Mouse (Mus musculus) MEL (cell line): ENCODE results near the gene Pex14. TPM values are rescaled to one million over a fixed set of nuclear protein-coding genes. Genes with fewer than 3 reads are reported as not detected.

ENCODE experiments used
- DNase-seq: peaks from one replicate; pipeline ENCODE4 v3.0.0; 2011; ENCODE audit warnings: low read depth, low spot score
- H3K27ac ChIP-seq: 2 replicates; pipeline ENCODE4 v1.5.1; 2012; ENCODE audit warnings: low read depth, mild to moderate bottlenecking, control low read depth, low read length, moderate library complexity; ENCODE audit not compliant: control insufficient read depth
- H3K27me3 ChIP-seq, 2 experiments: fragments of 150-350 bp in 1 of 2; sonication (generic) in 1 of 2; 2 replicates each; pipeline ENCODE4 v1.6.1; 2012; ENCODE audit warnings: low read length in 2 of 2, mild to moderate bottlenecking in 2 of 2, improper control_type of control experiment in 1 of 2, moderate library complexity in 1 of 2; ENCODE audit not compliant: insufficient read depth in 2 of 2, control insufficient read depth in 1 of 2
- H3K36me3 ChIP-seq, 2 experiments: 2 replicates each; pipeline ENCODE4 v1.6.1; 2012 to 2014; ENCODE audit warnings: low read length in 2 of 2, improper control_type of control experiment in 1 of 2, inconsistent platforms in 1 of 2, mild to moderate bottlenecking in 1 of 2; ENCODE audit not compliant: insufficient read depth in 2 of 2, control insufficient read depth in 1 of 2
- H3K4me1 ChIP-seq, 2 experiments: fragments of 150-350 bp in 1 of 2; sonication (generic) in 1 of 2; 2 replicates each; pipeline ENCODE4 v1.6.1; 2012; ENCODE audit warnings: low read length in 2 of 2, improper control_type of control experiment in 1 of 2, mild to moderate bottlenecking in 1 of 2; ENCODE audit not compliant: insufficient read depth in 2 of 2, control insufficient read depth in 1 of 2
- H3K4me3 ChIP-seq, 2 experiments: fragments of 150-350 bp in 1 of 2; sonication (generic) in 1 of 2; 2 replicates each; pipeline ENCODE4 v1.5.1; 2012; ENCODE audit warnings: low read depth in 2 of 2, low read length in 2 of 2, mild to moderate bottlenecking in 2 of 2, moderate library complexity in 2 of 2, control low read depth in 1 of 2, improper control_type of control experiment in 1 of 2; ENCODE audit not compliant: control insufficient read depth in 1 of 2, insufficient read depth in 1 of 2
- H3K79me2 ChIP-seq: 2 replicates; pipeline ENCODE4 v1.6.1; 2012; ENCODE audit warnings: mild to moderate bottlenecking, low read length, moderate library complexity; ENCODE audit not compliant: control insufficient read depth, poor library complexity, insufficient read depth
- H3K9ac ChIP-seq: 2 replicates; pipeline ENCODE4 v1.6.1; 2012; ENCODE audit warnings: low read depth, mild to moderate bottlenecking, control low read depth, low read length, moderate library complexity; ENCODE audit not compliant: control insufficient read depth, poor library complexity, severe bottlenecking
- H3K9me3 ChIP-seq: fragments of 150-350 bp; sonication (generic); replicated peaks from 2 replicates; pipeline ENCODE4 v1.6.1; 2012; ENCODE audit warnings: mild to moderate bottlenecking, low read length, improper control_type of control experiment, moderate library complexity; ENCODE audit not compliant: insufficient read depth
- CTCF ChIP-seq, 3 experiments: IDR thresholded peaks in 2 of 3; conservative IDR thresholded peaks in 1 of 3; 2 replicates each; pipeline ENCODE4 v1.5.1; 2011 to 2012; ENCODE audit warnings: low read length in 3 of 3, low read depth in 2 of 3, mild to moderate bottlenecking in 2 of 3, improper control_type of control experiment in 1 of 3, inconsistent platforms in 1 of 3, mixed read lengths in 1 of 3, moderate library complexity in 1 of 3; ENCODE audit not compliant: control insufficient read depth in 1 of 3, insufficient read depth in 1 of 3, poor library complexity in 1 of 3, severe bottlenecking in 1 of 3
- ELF1 ChIP-seq: IDR thresholded peaks from 2 replicates; pipeline ENCODE4 v1.6.1; 2014; ENCODE audit warnings: low read depth, mild to moderate bottlenecking, inconsistent platforms, low read length, improper control_type of control experiment, moderate library complexity
- EP300 ChIP-seq, 2 experiments: IDR thresholded peaks; 2 replicates each; pipeline ENCODE4 v1.6.1; 2011; ENCODE audit warnings: improper control_type of control experiment in 2 of 2, low read length in 2 of 2, low read depth in 1 of 2, mild to moderate bottlenecking in 1 of 2
- GATA1 ChIP-seq: IDR thresholded peaks from 2 replicates; pipeline ENCODE4 v1.6.1; 2011; ENCODE audit warnings: low read depth, low read length, improper control_type of control experiment
- HCFC1 ChIP-seq: IDR thresholded peaks from 2 replicates; pipeline ENCODE4 v1.6.1; 2012; ENCODE audit warnings: low read depth, mild to moderate bottlenecking, inconsistent platforms, low read length, improper control_type of control experiment, moderate library complexity
- KAT2A ChIP-seq: conservative IDR thresholded peaks from 2 replicates; pipeline ENCODE4 v1.6.1; 2012; ENCODE audit warnings: low read depth, low read length, improper control_type of control experiment, inconsistent platforms
- MAFK ChIP-seq: IDR thresholded peaks from 2 replicates; pipeline ENCODE4 v1.6.1; 2011; ENCODE audit warnings: low read depth, mild to moderate bottlenecking, low read length, improper control_type of control experiment, borderline replicate concordance
- MAX ChIP-seq: IDR thresholded peaks from 2 replicates; pipeline ENCODE4 v1.6.1; 2011; ENCODE audit warnings: low read length, improper control_type of control experiment
- MYB ChIP-seq: IDR thresholded peaks from 2 replicates; pipeline ENCODE4 v1.6.1; 2011; ENCODE audit warnings: mild to moderate bottlenecking, low read depth, low read length, improper control_type of control experiment
- NELFE ChIP-seq: IDR thresholded peaks from 2 replicates; pipeline ENCODE4 v1.6.1; 2011; ENCODE audit warnings: low read depth, low read length, improper control_type of control experiment
- NRF1 ChIP-seq: IDR thresholded peaks from 2 replicates; pipeline ENCODE4 v1.6.1; 2014; ENCODE audit warnings: low read depth, mild to moderate bottlenecking, inconsistent platforms, low read length, improper control_type of control experiment, moderate library complexity; ENCODE audit not compliant: poor library complexity, insufficient read depth, severe bottlenecking
- POLR2A ChIP-seq, 2 experiments: IDR thresholded peaks; 2 replicates each; pipeline ENCODE4 v1.6.1; 2011 to 2012; ENCODE audit warnings: low read length in 2 of 2, mild to moderate bottlenecking in 2 of 2, control low read depth in 1 of 2, improper control_type of control experiment in 1 of 2, low read depth in 1 of 2, moderate library complexity in 1 of 2; ENCODE audit not compliant: control insufficient read depth in 1 of 2, insufficient read depth in 1 of 2, poor library complexity in 1 of 2
- POLR2AphosphoS2 ChIP-seq: IDR thresholded peaks from 2 replicates; pipeline ENCODE4 v1.6.1; 2011; ENCODE audit warnings: low read length, improper control_type of control experiment
- RAD21 ChIP-seq: IDR thresholded peaks from 2 replicates; pipeline ENCODE4 v1.6.1; 2011; ENCODE audit warnings: mild to moderate bottlenecking, low read depth, low read length, improper control_type of control experiment
- TAL1 ChIP-seq: IDR thresholded peaks from 2 replicates; pipeline ENCODE4 v1.6.1; 2012; ENCODE audit warnings: mild to moderate bottlenecking, inconsistent platforms, low read length, moderate library complexity, mixed read lengths
- USF1 ChIP-seq: IDR thresholded peaks from 2 replicates; pipeline ENCODE4 v1.6.1; 2014; ENCODE audit warnings: low read depth, mild to moderate bottlenecking, inconsistent platforms, low read length, improper control_type of control experiment, moderate library complexity
- ZKSCAN1 ChIP-seq: IDR thresholded peaks from 2 replicates; pipeline ENCODE4 v1.6.1; 2012; ENCODE audit warnings: low read depth, mild to moderate bottlenecking, inconsistent platforms, low read length, improper control_type of control experiment, moderate library complexity
- polyA plus RNA-seq, 2 experiments: library from polyadenylated mRNA; stranded (reverse) in 1 of 2; unstranded in 1 of 2; fragments of >175 nt in 1 of 2; fragments of >200 nt in 1 of 2; gene quantifications; 2 replicates each; pipeline versions ENCODE4 v1.2.1 to v1.2.4; 2012; ENCODE audit warnings: low replicate concordance in 2 of 2, low read depth in 1 of 2; ENCODE audit not compliant: insufficient read length in 2 of 2, insufficient read depth in 1 of 2, missing spikeins in 1 of 2
- total RNA-seq: library from RNA; depleted of rRNA; stranded (reverse); fragments of 300-350 nt; gene quantifications from 2 replicates; pipeline ENCODE4 v1.2.3, GENCODE M21; 2012

Gene Pex14
- total and polyA plus RNA-seq, 3 experiments, result 38.3 to 49.2 TPM; not detected in 1

- peak; percentile 11 for DNase-seq
- Histone ChIP-seq H3K9ac (no peak overlapping the region), H3K4me3 (no peak overlapping the region), H3K9me3 (no peaks in the 10 kb centered on the region), H3K27ac (no peak overlapping the region), H3K36me3 (peaks cover 0 to 3% of the 10 kb centered on the region in 2 experiments; a peak in 1 of 4 replicates), H3K27me3 (no peaks in the 10 kb centered on the region), H3K4me1 (no peaks in the 10 kb centered on the region), H3K79me2 (no peaks in the 10 kb centered on the region)
- TF ChIP-seq CTCF (IDR thresholded peaks at IDR 0.05 in 2 of 3, conservative IDR thresholded peaks at IDR 0.05 in 1 of 3; ENCODE audit: control insufficient read depth in 1 of 3, insufficient read depth in 1 of 3, low read depth in 2 of 3, low read length in 3 of 3, poor library complexity in 1 of 3, severe bottlenecking in 1 of 3) (peak; percentile 9 to 30 (median 15); a peak in 3 of 6 replicates), TAL1 (no peak), RAD21 (no peak)
- TF ChIP-seq, all 39 proteins: peak for 1
Measured at GRCm38 (mm10) chr4:149031507-149031906, 68.2 kb downstream of the Pex14 start.

- TF ChIP-seq ZKSCAN1 (no peak), NELFE (no peak), EP300 (IDR thresholded peaks at IDR 0.05; ENCODE audit: low read depth in 1 of 2, low read length in 2 of 2) (no peak), MYB (no peak)
- no peak overlapping the region for H3K4me3 ChIP-seq
- H3K27ac ChIP-seq, result no peak overlapping the region
- H3K27me3 ChIP-seq, result no peaks in the 10 kb centered on the region
- H3K9ac ChIP-seq, result no peak overlapping the region
- H3K4me1 ChIP-seq, result no peaks in the 10 kb centered on the region
- H3K9me3 ChIP-seq, result no peaks in the 10 kb centered on the region
- H3K36me3 ChIP-seq, result peaks cover 0 to 3% of the 10 kb centered on the region in 2 experiments; a peak in 1 of 4 replicates
- no peaks in the 10 kb centered on the region for H3K79me2 ChIP-seq
- no peak for DNase-seq
Measured at GRCm38 (mm10) chr4:149027571-149027970, 72.1 kb downstream of the Pex14 start.

DNA sequence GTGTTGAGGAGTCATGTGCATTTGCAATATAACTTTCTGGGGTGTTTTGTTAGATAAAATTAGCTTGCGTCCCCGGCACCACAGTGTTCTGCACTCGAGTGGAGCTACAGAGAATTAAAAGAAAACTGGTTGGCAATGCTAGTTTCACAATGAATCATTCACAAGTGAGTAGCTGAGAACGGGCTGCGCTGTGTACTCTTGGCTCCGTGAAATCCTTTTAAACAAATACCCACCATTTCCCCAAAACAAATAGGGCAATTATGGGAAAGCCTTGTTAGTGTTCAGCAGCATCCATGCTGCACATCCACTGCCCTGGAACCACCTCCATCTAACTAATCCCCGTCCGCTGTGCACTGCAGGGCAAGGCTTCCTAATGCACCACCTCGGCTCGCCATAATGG is 74.4 kb downstream of the Pex14 start:
- no peak for DNase-seq
- no peak for TF ChIP-seq USF1
- no peak for TF ChIP-seq KAT2A
- no peak for TF ChIP-seq GATA1
- no peak for TF ChIP-seq HCFC1
- TF ChIP-seq POLR2AphosphoS2, result no peak
- TF ChIP-seq ELF1, result no peak
- no peak for TF ChIP-seq MAX
- no peak for TF ChIP-seq NRF1
- no peak for TF ChIP-seq POLR2A (IDR thresholded peaks at IDR 0.05; ENCODE audit: control insufficient read depth in 1 of 2, insufficient read depth in 1 of 2, low read depth in 1 of 2, low read length in 2 of 2, poor library complexity in 1 of 2)
- no peak for TF ChIP-seq MAFK
- H3K36me3 ChIP-seq, result no peaks in the 10 kb centered on the region; a peak in 1 of 4 replicates

More for the DNA sequence above, 74.4 kb downstream of the Pex14 start:
- Histone ChIP-seq H3K9ac (no peak overlapping the region), H3K9me3 (no peaks in the 10 kb centered on the region), H3K27ac (no peak overlapping the region), H3K79me2 (no peaks in the 10 kb centered on the region), H3K4me1 (no peaks in the 10 kb centered on the region), H3K4me3 (no peak overlapping the region), H3K27me3 (no peaks in the 10 kb centered on the region)
